Mouse (Mus musculus): ENCODE data around the gene Slfn8. TPM values are rescaled to one million over a fixed set of nuclear protein-coding genes. Genes with fewer than 3 reads are reported as not detected.

Slfn8 gene
- polyA plus RNA-seq, 1 experiment from 2014 or later: 0.36 TPM

DNA sequence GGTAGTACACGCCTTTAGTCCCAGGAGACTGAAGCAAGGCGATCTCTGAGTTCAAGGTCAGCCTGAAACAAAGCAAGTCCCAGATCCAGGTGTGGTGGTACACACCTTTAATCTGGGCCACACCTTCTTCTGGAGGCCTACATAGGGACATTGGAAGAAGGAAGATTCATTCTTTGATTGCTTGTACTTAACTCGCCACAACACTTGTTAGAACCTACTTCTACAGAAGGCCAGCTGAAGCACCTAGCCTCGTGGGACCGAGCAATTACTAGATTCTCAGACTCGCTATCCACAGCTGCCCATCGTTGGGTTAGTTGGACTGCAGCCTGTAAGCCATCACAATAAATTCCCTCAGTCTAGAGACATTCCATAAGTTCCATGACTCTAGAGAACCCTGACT lies 41.2 kb upstream of the Slfn8 start:
- no peaks in the 10 kb centered on the region for H3K9me3 ChIP-seq (replicated peaks; ENCODE audit: control insufficient read depth, low read length)
- 84% methylated on average over 7 of the region's 7 CpGs for WGBS
- no peaks in the 10 kb centered on the region for H3K36me3 ChIP-seq (replicated peaks; ENCODE audit: control insufficient read depth, insufficient read depth, low read depth, low read length)
- no peak overlapping the region for H3K9ac ChIP-seq (replicated peaks; ENCODE audit: low read length)
- H3K4me1 ChIP-seq (ENCODE audit: control insufficient read depth, insufficient read depth, low read length): no peaks in the 10 kb centered on the region
- H3K27ac ChIP-seq (replicated peaks; ENCODE audit: low read depth, low read length): no peak overlapping the region
- H3K4me3 ChIP-seq (ENCODE audit: low read depth, low read length): no peak overlapping the region
- no peak overlapping the region for H3K4me2 ChIP-seq (ENCODE audit: low read depth, low read length)
- ATAC-seq (replicated peaks; ENCODE audit: insufficient number of reproducible peaks, low FRiP score, low TSS enrichment, low read depth) (no peak), DNase-seq (ENCODE audit: low spot score) (no peak)
- H3K27me3 ChIP-seq (ENCODE audit: control insufficient read depth, insufficient read depth, low read length): no peaks in the 10 kb centered on the region

DNA sequence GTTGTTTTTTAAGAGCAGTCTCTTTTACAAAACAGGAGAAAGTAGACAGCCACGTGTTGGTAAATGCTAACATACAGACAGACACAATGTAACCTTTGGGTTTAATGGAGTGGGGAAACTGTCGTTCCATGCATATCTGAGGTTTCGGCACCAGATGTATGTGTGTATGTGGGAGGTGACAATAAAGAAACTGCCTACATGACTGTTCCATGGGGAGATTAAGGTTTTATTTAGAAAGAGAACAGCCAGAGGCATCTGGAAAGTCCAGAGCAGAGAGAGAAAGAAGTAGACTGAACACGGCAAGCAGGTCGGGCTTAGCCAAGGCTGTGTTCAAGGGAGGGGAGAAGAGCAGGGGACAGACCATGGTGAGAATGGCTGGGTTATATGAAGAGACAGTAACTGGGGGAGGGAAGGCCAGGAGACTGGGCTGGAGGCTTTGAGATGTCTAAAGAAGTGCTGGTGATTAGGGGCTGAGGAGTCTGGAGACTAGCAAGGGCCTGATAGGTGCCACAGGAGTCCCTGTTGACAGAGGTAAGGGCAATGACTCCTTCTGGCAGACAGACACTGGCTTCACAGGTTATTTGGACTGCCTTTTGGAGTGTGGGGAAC lies 39.9 kb upstream of the Slfn8 start:
- H3K9ac ChIP-seq (replicated peaks; ENCODE audit: low read length): no peak overlapping the region
- no peak overlapping the region for H3K4me2 ChIP-seq (ENCODE audit: low read depth, low read length)
- H3K4me1 ChIP-seq (ENCODE audit: control insufficient read depth, insufficient read depth, low read length): no peaks in the 10 kb centered on the region
- WGBS: 82% methylated on average over 5 of the region's 5 CpGs
- no peak for DNase-seq (ENCODE audit: low spot score)
- H3K4me3 ChIP-seq (ENCODE audit: low read depth, low read length): no peak overlapping the region
- no peaks in the 10 kb centered on the region for H3K36me3 ChIP-seq (replicated peaks; ENCODE audit: control insufficient read depth, insufficient read depth, low read depth, low read length)
- ATAC-seq (replicated peaks; ENCODE audit: insufficient number of reproducible peaks, low FRiP score, low TSS enrichment, low read depth): no peak
- H3K27ac ChIP-seq (replicated peaks; ENCODE audit: low read depth, low read length): no peak overlapping the region
- H3K9me3 ChIP-seq (replicated peaks; ENCODE audit: control insufficient read depth, low read length): no peaks in the 10 kb centered on the region
- no peaks in the 10 kb centered on the region for H3K27me3 ChIP-seq (ENCODE audit: control insufficient read depth, insufficient read depth, low read length)

DNA sequence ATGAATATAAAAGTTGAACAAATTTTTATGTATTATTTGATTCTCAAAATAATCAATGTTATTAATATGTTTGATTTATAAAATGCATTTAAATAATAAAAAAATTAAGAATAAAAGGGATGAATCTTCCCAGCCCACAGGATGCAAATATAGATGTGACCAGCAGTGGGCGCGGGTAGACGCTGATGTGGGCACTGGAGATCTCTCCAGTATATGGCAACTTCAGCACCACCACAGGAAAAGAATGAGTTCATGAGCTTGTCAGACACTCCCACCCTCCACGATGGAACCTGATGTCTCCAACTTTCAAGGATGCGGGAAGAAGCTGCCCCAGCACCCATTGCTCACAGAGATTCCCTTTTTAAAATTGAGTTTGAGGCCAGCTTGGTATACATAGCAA lies 37.3 kb upstream of the Slfn8 start:
- Histone ChIP-seq H3K9me3 (replicated peaks; ENCODE audit: control insufficient read depth, low read length) (no peaks in the 10 kb centered on the region), H3K9ac (replicated peaks; ENCODE audit: low read length) (no peak overlapping the region), H3K4me2 (ENCODE audit: low read depth, low read length) (no peak overlapping the region), H3K4me1 (ENCODE audit: control insufficient read depth, insufficient read depth, low read length) (no peaks in the 10 kb centered on the region), H3K27ac (replicated peaks; ENCODE audit: low read depth, low read length) (no peak overlapping the region), H3K4me3 (ENCODE audit: low read depth, low read length) (no peak overlapping the region), H3K36me3 (replicated peaks; ENCODE audit: control insufficient read depth, insufficient read depth, low read depth, low read length) (no peaks in the 10 kb centered on the region), H3K27me3 (ENCODE audit: control insufficient read depth, insufficient read depth, low read length) (no peaks in the 10 kb centered on the region)
- 8% methylated on average over 5 of the region's 5 CpGs for WGBS
- ATAC-seq (replicated peaks; ENCODE audit: insufficient number of reproducible peaks, low FRiP score, low TSS enrichment, low read depth) (no peak), DNase-seq (ENCODE audit: low spot score) (peak; percentile 68)

DNA sequence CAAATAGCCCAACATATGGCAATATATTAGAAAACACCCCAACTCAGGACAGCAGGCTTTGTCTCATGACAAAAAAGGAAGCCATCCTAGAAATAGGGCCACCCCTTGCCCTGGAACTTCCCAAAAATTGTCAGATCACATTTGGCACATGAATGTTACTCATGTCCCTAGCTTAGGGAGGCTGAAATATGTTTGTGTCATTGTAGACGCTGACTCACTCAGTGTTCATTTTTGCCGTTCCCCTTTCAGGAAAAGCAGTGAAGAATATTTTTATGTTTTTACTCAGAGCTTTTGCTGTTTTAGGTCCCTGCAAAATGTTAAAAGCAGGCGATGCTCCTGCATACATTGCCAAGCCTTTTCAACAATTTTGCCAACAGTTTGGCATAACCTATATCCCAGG lies 25.0 kb upstream of the Slfn8 start:
- Histone ChIP-seq H3K27me3 (ENCODE audit: control insufficient read depth, insufficient read depth, low read length) (no peaks in the 10 kb centered on the region), H3K36me3 (replicated peaks; ENCODE audit: control insufficient read depth, insufficient read depth, low read depth, low read length) (no peaks in the 10 kb centered on the region), H3K4me2 (ENCODE audit: low read depth, low read length) (no peak overlapping the region), H3K4me3 (ENCODE audit: low read depth, low read length) (no peak overlapping the region), H3K9me3 (replicated peaks; ENCODE audit: control insufficient read depth, low read length) (no peaks in the 10 kb centered on the region), H3K4me1 (ENCODE audit: control insufficient read depth, insufficient read depth, low read length) (no peaks in the 10 kb centered on the region), H3K9ac (replicated peaks; ENCODE audit: low read length) (no peak overlapping the region), H3K27ac (replicated peaks; ENCODE audit: low read depth, low read length) (no peak overlapping the region)
- no peak for ATAC-seq (replicated peaks; ENCODE audit: insufficient number of reproducible peaks, low FRiP score, low TSS enrichment, low read depth)
- WGBS: 86% methylated on average over 3 of the region's 3 CpGs
- DNase-seq (ENCODE audit: low spot score): no peak

DNA sequence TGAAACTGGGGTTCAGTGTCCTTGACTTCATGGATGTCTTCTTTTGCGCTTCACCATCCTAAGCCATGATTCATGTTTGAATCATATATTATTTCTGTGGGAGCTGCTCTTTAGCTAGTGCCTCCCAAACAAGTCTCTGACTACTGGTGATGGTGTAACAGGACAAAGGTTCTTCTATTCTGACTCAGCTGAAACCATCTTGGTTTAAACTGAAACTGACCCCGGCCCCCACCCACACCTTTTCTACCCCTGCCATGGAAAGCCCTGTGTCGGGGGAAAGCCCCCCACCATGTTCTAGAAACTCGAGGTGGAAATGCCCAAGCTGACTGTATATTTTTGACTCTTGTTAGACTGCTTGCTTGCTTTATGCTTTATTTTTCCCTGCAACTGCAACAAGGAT lies 23.3 kb upstream of the Slfn8 start:
- no peak for DNase-seq (ENCODE audit: low spot score)
- H3K4me1 ChIP-seq (ENCODE audit: control insufficient read depth, insufficient read depth, low read length): no peaks in the 10 kb centered on the region
- no peak overlapping the region for H3K27ac ChIP-seq (replicated peaks; ENCODE audit: low read depth, low read length)
- ATAC-seq (replicated peaks; ENCODE audit: insufficient number of reproducible peaks, low FRiP score, low TSS enrichment, low read depth): no peak
- H3K9ac ChIP-seq (replicated peaks; ENCODE audit: low read length): no peak overlapping the region
- 79% methylated on average over 4 of the region's 4 CpGs for WGBS
- no peak overlapping the region for H3K4me3 ChIP-seq (ENCODE audit: low read depth, low read length)
- no peaks in the 10 kb centered on the region for H3K27me3 ChIP-seq (ENCODE audit: control insufficient read depth, insufficient read depth, low read length)
- no peaks in the 10 kb centered on the region for H3K9me3 ChIP-seq (replicated peaks; ENCODE audit: control insufficient read depth, low read length)
- no peaks in the 10 kb centered on the region for H3K36me3 ChIP-seq (replicated peaks; ENCODE audit: control insufficient read depth, insufficient read depth, low read depth, low read length)
- H3K4me2 ChIP-seq (ENCODE audit: low read depth, low read length): no peak overlapping the region

DNA sequence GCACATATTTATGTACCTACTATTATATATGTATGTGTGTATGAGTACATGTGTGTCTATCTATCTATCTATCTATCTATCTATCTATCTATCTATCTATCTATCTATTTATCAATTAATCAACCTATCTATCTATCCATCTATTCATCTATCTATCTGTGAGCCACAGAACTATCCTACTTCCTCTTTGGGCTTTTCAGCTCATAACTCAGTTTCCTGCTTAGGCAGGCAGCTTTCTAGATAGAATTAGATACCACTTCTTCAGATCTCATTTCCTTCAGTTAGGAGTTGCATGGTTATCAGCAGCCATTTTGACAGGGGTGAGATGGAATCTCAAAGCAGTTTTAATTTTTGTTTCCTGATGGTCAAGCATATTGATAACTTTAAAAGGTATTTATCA lies 20.4 kb upstream of the Slfn8 start:
- H3K4me3 ChIP-seq (ENCODE audit: low read depth, low read length): no peak overlapping the region

DNA sequence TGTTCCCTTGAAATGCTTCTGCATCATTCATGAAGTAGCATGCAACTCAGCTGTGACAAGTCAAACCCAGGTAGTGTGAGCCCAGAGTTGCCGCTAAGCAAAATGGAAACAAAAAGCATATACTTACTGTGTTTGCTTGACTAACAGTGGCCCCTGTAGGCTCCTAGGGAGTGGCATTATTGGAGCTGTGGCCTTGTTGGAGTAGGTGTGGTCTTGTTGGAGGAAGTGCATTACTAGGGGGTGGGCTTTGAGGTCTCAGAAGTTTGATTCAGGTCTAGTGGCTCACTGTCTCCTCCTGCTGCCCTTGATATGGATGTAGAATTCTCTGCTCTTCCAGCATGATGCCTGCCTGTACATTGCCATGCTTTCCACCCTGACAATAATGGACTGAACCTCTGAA lies 19.7 kb upstream of the Slfn8 start:
- no peak overlapping the region for H3K4me3 ChIP-seq (ENCODE audit: low read depth, low read length)
- H3K4me2 ChIP-seq (ENCODE audit: low read depth, low read length): no peak overlapping the region; the same call in 1 of the 2 replicates
- no peak for DNase-seq (ENCODE audit: low spot score)
- H3K9me3 ChIP-seq (replicated peaks; ENCODE audit: control insufficient read depth, low read length): no peaks in the 10 kb centered on the region
- H3K4me1 ChIP-seq (ENCODE audit: control insufficient read depth, insufficient read depth, low read length): no peaks in the 10 kb centered on the region
- no peaks in the 10 kb centered on the region for H3K27me3 ChIP-seq (ENCODE audit: control insufficient read depth, insufficient read depth, low read length)
- no peak overlapping the region for H3K9ac ChIP-seq (replicated peaks; ENCODE audit: low read length)
- ATAC-seq (replicated peaks; ENCODE audit: insufficient number of reproducible peaks, low FRiP score, low TSS enrichment, low read depth): no peak
- WGBS: 22% methylated on average over 1 of the region's 1 CpGs
- no peaks in the 10 kb centered on the region for H3K36me3 ChIP-seq (replicated peaks; ENCODE audit: control insufficient read depth, insufficient read depth, low read depth, low read length)
- H3K27ac ChIP-seq (replicated peaks; ENCODE audit: low read depth, low read length): no peak overlapping the region

More for the DNA sequence above, 20.4 kb upstream of the Slfn8 start:
- Histone ChIP-seq H3K4me1 (ENCODE audit: control insufficient read depth, insufficient read depth, low read length) (no peaks in the 10 kb centered on the region), H3K4me2 (ENCODE audit: low read depth, low read length) (no peak overlapping the region), H3K9me3 (replicated peaks; ENCODE audit: control insufficient read depth, low read length) (no peaks in the 10 kb centered on the region), H3K36me3 (replicated peaks; ENCODE audit: control insufficient read depth, insufficient read depth, low read depth, low read length) (no peaks in the 10 kb centered on the region), H3K9ac (replicated peaks; ENCODE audit: low read length) (no peak overlapping the region), H3K27ac (replicated peaks; ENCODE audit: low read depth, low read length) (no peak overlapping the region), H3K27me3 (ENCODE audit: control insufficient read depth, insufficient read depth, low read length) (no peaks in the 10 kb centered on the region)
- no peak for ATAC-seq (replicated peaks; ENCODE audit: insufficient number of reproducible peaks, low FRiP score, low TSS enrichment, low read depth)
- DNase-seq (ENCODE audit: low spot score): no peak

DNA sequence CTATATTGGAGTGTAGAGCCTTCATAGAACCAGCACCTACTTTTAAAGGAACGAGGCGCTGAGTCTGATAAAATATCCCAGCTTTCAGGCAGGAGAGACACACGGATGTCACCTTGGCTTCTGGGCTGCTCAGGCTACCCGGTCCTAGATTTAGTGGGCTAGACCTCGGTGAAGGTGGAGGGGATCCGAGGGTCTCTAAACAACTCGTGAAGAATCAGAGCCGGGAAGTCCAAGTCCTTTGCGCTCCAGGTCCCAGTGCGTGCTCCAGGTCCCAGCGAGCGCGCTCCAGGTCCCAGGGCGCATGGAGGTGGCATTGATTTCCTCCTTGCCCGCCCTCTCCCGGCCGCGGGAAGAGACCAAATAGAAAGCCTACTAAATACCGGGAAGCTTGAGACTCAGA lies 19.2 kb upstream of the Slfn8 start:
- no peak for ATAC-seq (replicated peaks; ENCODE audit: insufficient number of reproducible peaks, low FRiP score, low TSS enrichment, low read depth)
- 9% methylated on average over 19 of the region's 19 CpGs for WGBS
- no peak for DNase-seq (ENCODE audit: low spot score)

More for the DNA sequence above, 19.2 kb upstream of the Slfn8 start:
- Histone ChIP-seq H3K27ac (replicated peaks; ENCODE audit: low read depth, low read length) (no peak overlapping the region), H3K4me2 (ENCODE audit: low read depth, low read length) (peak overlapping the region; percentile 19), H3K9me3 (replicated peaks; ENCODE audit: control insufficient read depth, low read length) (no peaks in the 10 kb centered on the region), H3K4me1 (ENCODE audit: control insufficient read depth, insufficient read depth, low read length) (no peaks in the 10 kb centered on the region), H3K27me3 (ENCODE audit: control insufficient read depth, insufficient read depth, low read length) (no peaks in the 10 kb centered on the region), H3K36me3 (replicated peaks; ENCODE audit: control insufficient read depth, insufficient read depth, low read depth, low read length) (no peaks in the 10 kb centered on the region), H3K9ac (replicated peaks; ENCODE audit: low read length) (no peak overlapping the region), H3K4me3 (ENCODE audit: low read depth, low read length) (no peak overlapping the region)
